Mouse (Mus musculus): ENCODE results near the gene Adamts15.

DNA sequence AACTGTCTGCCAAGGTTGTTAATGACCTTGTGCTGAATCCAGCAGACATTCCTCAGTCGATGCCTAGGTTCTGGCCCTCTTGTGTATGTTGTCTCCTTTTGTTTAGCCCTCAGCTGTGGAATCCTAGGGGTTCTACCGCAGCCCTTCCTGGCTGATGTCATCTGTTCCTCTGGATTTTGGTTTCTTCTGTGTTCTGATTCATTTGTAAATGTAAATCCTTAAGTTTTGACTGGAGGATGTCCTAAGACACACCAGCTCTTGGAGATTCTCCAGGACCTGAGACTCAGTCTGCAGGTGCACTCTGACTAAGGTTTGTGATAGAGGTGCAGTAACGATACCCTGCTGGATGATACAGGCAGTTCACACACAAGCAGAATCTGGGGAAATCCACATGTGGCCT, 47.7 kb upstream of the Adamts15 start:
- no peak for TF ChIP-seq EP300 (IDR thresholded peaks at IDR 0.05; ENCODE audit: insufficient read depth, low read depth, low read length)
- TF ChIP-seq CTCF (IDR thresholded peaks at IDR 0.05; ENCODE audit: low read depth, low read length): no peak

Measured in ES-Bruce4 (cell line).